Mouse (Mus musculus) urinary bladder, postnatal 10 days (tissue): ENCODE measurements around the gene Wfdc15b.

ENCODE experiments used
- DNase-seq: peaks from one replicate; pipeline ENCODE4 v3.0.0; 2022; ENCODE audit warnings: low spot score

The Wfdc15b gene

DNA sequence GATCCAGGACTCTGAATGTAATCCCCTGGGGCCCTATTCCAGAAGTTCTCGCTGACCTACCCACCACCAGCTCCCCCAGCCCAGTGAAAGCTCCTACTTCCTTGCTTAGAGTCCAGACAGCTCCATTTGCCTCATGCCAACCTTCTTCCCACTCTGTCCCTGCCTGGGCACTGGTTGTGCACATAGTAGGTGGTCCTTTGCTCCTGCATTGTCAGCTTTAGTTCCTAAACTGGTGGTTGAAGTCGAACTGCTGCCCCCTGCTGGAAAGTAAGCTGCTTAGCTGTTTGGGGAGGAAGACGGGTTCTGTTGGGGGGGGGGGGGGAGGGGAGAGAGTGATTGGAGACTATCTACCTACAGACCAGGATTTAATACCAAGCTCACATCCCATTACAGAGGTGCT is 41.3 kb downstream of the Wfdc15b start:
- DNase-seq: no peak

DNA sequence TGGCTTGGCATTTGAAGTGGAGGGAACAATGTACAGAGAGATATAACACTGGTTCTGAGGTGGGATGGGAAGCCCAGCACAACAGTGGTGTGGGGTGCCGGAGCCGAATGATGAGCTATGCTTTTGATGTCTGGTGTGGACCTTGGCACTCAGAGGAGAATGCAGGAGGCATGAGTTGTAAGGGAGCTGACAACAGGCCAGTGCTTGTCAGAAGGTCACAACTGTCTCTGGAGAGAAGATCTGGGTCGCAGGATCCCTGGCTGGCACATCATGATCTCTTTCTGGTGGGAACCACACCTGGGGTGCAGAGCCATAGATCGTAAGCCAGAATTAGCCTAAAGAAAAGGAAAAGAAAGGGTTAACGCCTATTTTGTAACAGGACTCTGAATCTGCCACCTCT is 43.6 kb downstream of the Wfdc15b start:
- DNase-seq: no peak

DNA sequence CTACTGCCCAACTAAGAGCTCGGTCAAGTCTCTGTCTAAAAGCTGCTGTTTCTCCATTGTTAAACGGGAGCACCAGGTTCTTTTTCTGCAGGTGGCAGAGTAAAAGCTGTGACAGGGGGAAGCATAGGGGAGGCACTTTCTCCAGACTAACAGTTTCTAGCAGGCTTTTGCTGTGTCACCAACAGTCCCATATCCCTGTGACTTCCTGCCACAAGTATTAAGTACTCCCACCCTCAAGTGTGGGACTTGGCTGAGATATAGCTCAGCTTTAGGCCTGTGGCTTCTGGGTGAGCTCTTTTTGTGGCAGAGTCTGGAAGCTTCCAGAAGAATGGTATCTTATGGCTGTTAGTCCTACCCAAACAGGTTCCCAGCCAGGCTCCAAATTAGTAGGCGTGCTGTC is 45.6 kb downstream of the Wfdc15b start:
- no peak for DNase-seq

DNA sequence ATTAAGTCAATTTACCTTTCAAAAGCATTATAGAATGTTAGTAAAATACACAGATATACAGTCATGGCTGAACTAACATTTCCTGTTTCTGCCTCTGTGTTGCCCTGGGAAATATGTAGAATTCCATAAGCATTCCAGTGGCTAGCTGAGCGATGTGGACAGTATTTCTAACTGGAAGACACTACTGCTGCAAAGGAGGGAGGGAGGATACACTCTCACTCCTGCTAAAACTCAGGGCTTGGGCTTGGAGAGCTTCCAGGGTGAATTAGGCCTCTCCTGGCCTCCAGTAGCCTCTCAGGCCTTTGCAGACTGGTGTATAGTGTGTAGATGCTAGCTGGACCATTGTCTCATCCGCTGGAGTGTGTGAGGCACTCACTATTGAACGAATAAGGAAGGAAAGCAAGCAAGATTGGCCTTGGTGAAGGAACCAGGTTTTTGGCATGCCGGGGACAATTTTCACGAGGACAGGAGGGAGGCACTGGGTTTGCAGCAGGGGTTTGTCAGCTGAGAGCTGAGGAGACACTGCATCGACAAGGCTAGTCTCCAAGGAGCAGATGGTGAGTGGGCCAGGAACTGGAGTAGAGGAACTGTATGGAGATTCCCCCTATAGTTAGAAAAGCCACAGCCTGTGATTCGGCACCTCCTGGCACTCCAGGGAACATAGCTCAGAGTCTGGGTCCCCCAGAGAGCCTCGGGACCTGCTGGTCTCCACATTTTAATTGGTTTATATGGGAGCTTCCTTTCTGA is 46.6 kb downstream of the Wfdc15b start:
- no peak for DNase-seq

DNA sequence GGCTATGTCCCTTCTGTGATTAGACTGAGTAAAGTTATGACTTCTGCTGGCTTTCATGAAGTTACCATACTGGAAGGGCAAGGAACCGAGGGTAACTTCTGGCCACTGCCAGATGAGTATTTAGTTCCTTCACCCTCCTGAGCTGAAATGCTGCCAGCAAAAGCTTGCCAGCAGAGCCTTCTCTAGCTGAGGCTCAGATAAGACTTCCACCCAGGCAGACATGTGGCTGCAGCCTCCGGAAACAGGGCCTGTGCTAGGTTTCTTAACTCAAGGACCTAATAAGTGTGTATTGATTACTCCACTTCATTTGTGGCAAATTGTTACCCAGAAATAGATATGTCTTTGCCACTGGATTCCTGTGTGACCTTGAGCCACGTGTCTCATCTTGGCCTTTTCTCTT is 48.1 kb downstream of the Wfdc15b start:
- DNase-seq: no peak

DNA sequence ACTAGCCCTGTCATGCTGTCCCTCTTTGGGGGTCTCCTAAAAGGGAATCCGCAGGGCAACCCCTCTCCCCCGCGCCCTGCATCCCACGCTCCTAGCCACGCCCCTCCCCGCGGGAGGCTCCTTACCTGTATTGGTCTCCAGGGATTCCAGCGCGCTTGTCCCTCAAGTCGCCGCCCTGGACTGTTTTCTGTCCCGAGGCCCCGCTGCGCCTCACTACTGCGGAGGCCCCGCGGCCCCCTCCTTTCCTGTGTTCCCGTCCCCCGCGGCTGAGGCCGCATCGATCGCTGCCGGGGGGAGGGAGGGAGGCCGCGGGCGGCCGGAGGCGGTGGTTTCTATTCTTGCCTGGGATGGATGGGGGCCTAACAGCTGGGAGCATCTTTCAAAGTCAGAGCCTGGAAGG is 50.6 kb downstream of the Wfdc15b start, which contains the start of gene Kcns1:
Gene Kcns1, minus strand, starts transcription at position 212 of the 400 bp plus-strand sequence.
- DNase-seq: no peak

DNA sequence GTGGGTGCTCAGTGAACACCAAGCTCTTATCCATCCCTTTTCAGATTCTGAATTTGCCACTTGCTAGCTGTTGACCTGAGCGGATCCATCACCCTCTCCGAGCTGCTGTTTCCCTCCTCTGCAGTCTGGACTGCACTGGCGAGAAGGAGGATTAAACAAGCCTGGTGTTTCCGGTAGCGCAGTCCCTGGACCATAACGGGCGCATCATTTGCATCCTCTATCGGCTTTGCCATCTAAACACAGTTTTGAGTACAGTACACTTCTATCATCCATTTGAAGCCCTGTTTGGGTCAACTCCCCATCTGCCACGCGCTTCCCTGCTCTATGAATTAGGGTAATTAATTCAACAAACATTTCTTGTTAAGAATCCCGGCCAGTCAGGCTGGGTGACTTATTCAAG is 51.1 kb downstream of the Wfdc15b start:
- no peak for DNase-seq

DNA sequence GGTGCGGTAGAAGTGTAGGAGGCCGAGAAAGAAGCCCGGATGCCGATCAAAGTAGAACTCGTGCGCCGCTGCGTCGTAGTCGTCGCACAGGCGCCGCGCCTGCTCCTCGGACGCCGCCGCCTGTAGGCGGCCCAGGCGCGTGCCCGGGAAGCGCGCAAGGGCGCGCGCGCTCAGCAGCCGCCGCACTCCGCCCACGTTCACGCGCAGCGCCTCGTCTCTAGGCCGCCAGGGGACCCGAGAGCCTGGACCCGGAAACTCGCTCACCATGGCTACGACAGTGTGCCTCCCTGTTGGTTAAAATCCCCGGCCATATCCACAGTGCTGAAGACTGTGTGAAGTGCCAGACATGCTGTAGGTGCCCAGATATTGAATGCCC is 52.9 kb downstream of the Wfdc15b start:
- DNase-seq: no peak

DNA sequence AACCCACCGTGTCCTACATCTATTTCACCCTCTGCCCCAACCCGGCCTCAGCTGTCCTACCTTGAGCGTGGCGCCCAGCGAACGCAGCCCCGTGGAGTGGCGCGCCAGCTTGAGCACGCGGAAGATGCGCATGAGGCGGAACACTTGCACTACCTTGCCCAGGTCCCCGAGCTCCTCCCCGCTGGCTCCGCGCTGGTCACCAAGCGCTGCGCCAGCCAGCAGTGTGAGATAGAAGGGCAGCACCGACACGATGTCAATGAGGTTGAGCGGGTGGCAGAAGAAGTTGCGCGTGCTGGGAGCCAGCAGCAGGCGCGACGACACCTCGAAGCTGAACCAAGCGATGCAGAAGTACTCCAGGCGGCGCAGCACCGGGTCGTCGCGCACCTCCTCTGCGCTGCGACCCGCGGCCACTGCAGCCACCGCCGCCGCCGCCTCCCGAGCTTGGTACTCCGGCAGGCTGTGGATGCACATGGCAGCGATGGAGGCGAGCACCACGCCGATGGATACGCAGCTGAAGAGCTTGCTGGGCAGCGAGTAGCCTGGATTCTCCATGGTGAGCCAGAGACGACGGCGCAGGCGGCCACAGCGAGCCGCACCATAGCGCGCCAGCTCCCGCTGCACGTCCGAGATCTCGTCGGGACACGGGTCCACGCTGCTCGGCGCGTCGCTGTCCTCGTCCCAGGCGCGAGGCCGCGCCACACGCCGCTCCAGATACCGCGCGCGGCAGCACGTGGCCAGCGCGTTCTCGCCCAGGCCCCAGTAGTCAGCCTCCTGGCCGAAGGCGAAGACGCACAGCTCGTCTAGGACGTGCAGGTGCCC is 53.5 kb downstream of the Wfdc15b start:
- no peak for DNase-seq

DNA sequence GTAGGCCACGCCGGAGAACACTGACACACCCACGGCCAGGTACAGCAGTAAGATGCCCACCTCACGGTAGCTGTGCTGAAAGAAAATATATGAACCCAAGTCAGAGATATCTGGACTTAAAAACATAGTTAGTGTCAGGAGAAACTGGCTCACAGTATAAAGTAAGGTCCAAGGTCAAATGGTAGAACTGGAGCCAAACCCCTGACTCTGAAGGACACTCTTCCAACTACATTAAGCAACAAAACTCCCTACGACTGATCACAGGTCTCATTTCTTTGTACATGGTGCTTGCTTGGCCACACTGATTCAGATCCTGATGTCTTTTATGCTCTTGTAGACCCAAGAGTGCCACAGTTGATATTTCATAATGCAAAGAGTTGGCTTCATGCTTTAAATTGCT is 56.5 kb downstream of the Wfdc15b start:
- no peak for DNase-seq
